Mouse (Mus musculus) T-helper 17 cell (primary cell): ENCODE measurements at regions not wholly inside any gene's neighbourhood (a gene's known extent, or its start where the extent isn't known, plus 50 kb on each side); places are given as distances from the start of the nearest gene placed in this dataset.

Experiments
- in situ Hi-C, 2 experiments: fragments of 300-600 bp; cut with MboI, MseI; formaldehyde crosslinking; loops; 1 replicate in 1 of 2; 2 replicates in 1 of 2; pipeline ENCODE4 v1.15.1; 2025; ENCODE audit warnings: high pct_unique_total_duplicates in 2 of 2

- in situ Hi-C loops = no loop called here
Observed at GRCm38 (mm10) chr8:10779636-10780035, 228.6 kb downstream of the Irs2 start.

- in situ Hi-C loops = no loop called here
Observed at GRCm38 (mm10) chr8:10775202-10776010, 232.9 kb downstream of the Irs2 start.

- in situ Hi-C loops = no loop called here
Observed at GRCm38 (mm10) chr8:10774778-10775177, 233.5 kb downstream of the Irs2 start.

- in situ Hi-C loops = no loop called here
Observed at GRCm38 (mm10) chr8:10768181-10768580, 240.1 kb downstream of the Irs2 start.

GRCm38 (mm10) chr8:10763907-10764306 lies 244.4 kb downstream of the Irs2 start:
- in situ Hi-C loops = no loop called here

- in situ Hi-C loops = no loop called here
Observed at GRCm38 (mm10) chr8:10761694-10762305, 246.5 kb downstream of the Irs2 start.

- in situ Hi-C loops = no loop called here
Observed at GRCm38 (mm10) chr8:10760851-10761693, 247.2 kb downstream of the Irs2 start.

- in situ Hi-C loops = no loop called here
Observed at GRCm38 (mm10) chr8:10760231-10760630, 248.0 kb downstream of the Irs2 start.

- in situ Hi-C loops = no loop called here
Observed at GRCm38 (mm10) chr8:10758151-10758550, 250.1 kb downstream of the Irs2 start.

GRCm38 (mm10) chr8:10754986-10755308 lies 253.3 kb downstream of the Irs2 start:
- in situ Hi-C loops = no loop called here

GRCm38 (mm10) chr8:10754232-10754985 lies 253.8 kb downstream of the Irs2 start:
- in situ Hi-C loops = no loop called here

GRCm38 (mm10) chr8:10753056-10753455 lies 255.2 kb downstream of the Irs2 start:
- in situ Hi-C loops = no loop called here

- in situ Hi-C loops = no loop called here
Observed at GRCm38 (mm10) chr8:10747150-10747549, 261.1 kb downstream of the Irs2 start.

GRCm38 (mm10) chr8:10743241-10743640 lies 265.0 kb downstream of the Irs2 start:
- in situ Hi-C loops = no loop called here

- in situ Hi-C loops = no loop called here
Observed at GRCm38 (mm10) chr8:10740837-10741236, 267.4 kb downstream of the Irs2 start.

- in situ Hi-C loops = no loop called here
Observed at GRCm38 (mm10) chr8:10738486-10739081, 269.7 kb downstream of the Irs2 start.

GRCm38 (mm10) chr8:10734746-10735145 lies 273.5 kb downstream of the Irs2 start:
- in situ Hi-C loops = no loop called here

- in situ Hi-C loops = no loop called here
Observed at GRCm38 (mm10) chr8:10723332-10723731, 284.9 kb downstream of the Irs2 start.

- in situ Hi-C loops = no loop called here
Observed at GRCm38 (mm10) chr8:10722742-10723141, 285.5 kb downstream of the Irs2 start.

GRCm38 (mm10) chr8:10722342-10722741 lies 285.9 kb downstream of the Irs2 start:
- in situ Hi-C loops = no loop called here

- in situ Hi-C loops = no loop called here
Observed at GRCm38 (mm10) chr8:10721146-10721862, 287.0 kb downstream of the Irs2 start.
